12 mouse cellular contexts compared by ENCODE assay signal in the genomic region with DNA sequence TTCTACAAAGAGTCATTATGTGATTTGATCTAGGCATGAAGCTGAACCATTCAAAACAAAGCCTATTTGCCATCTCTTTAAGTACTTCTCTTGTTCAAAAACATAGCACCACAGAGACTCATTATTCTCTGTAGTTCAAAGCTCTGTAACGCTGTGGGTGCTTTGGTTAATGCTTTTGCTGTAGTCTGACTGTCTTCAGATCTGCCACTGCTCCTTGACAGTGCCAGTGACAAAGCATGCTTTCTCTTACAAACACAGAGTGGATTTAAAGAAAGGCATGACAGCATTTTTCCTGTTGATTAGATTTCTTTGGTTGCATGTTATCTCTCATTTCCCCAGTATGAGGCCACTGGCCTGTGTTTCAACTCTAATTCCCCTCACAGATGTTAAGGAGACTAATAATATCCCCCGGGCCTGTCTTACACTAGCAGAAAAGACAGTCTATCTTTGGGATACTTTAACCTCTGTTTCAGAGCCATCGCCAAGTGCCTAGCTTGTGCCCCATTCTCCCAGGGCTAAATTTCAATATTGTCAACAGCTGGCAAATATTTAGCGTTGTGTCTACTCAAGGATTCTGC.
DNase-seq lines count a peak whose midpoint lies in the region; ATAC-seq and TF ChIP-seq lines count a peak whose summit lies in the region.
"Had no signal": no experiment of that assay in that cellular context is flagged by ENCODE, and none has a peak within 500 bp of the region (broad histone marks: within the 10 kb centered on the region; RNA-seq: fewer than 3 reads in every experiment).

No protein-coding gene starts in this region.

- TF ChIP-seq CTCF in brain, embryonic 14.5 days (IDR thresholded peaks at IDR 0.05; ENCODE audit: borderline replicate concordance, extremely low read depth, insufficient read depth, insufficient read length), result no peak

- 12% methylated on average over 4 of the region's 4 CpGs for WGBS in heart, embryonic 12.5 days
- WGBS in forebrain, embryonic 14.5 days, result 28% methylated on average over 4 of the region's 4 CpGs
- 31% methylated on average over 4 of the region's 4 CpGs for WGBS in midbrain, embryonic 14.5 days

- H3K36me3 ChIP-seq in heart, embryonic 12.5 days, result no peaks in the 10 kb centered on the region
- no peaks in the 10 kb centered on the region for H3K36me3 ChIP-seq in forebrain, embryonic 14.5 days (ENCODE audit: control insufficient read depth, insufficient read depth, low read length)
- no peaks in the 10 kb centered on the region for H3K36me3 ChIP-seq in midbrain, embryonic 14.5 days (ENCODE audit: control insufficient read depth, insufficient read depth, low read length)
- H3K36me3 ChIP-seq: limb, embryonic 13.5 days had no signal

- H3K4me3 ChIP-seq in heart, embryonic 12.5 days, result no peak overlapping the region
- H3K4me3 ChIP-seq in forebrain, embryonic 14.5 days (ENCODE audit: low read depth, low read length), result no peak overlapping the region
- no peak overlapping the region for H3K4me3 ChIP-seq in midbrain, embryonic 14.5 days (replicated peaks; ENCODE audit: low read depth, low read length)
- H3K4me3 ChIP-seq: limb, embryonic 13.5 days had no signal

- H3K4me2 ChIP-seq in heart, embryonic 12.5 days, result no peak overlapping the region
- H3K4me2 ChIP-seq in forebrain, embryonic 14.5 days (ENCODE audit: low read length), result no peak overlapping the region
- no peak overlapping the region for H3K4me2 ChIP-seq in midbrain, embryonic 14.5 days (ENCODE audit: low read length)
- H3K4me2 ChIP-seq: limb, embryonic 13.5 days had no signal

- ATAC-seq in heart, embryonic 12.5 days (ENCODE audit: insufficient number of reproducible peaks, low FRiP score), result peak; percentile 80
- 0 out of 2 replicates have a peak, but pooled peaks have one; percentile 18 for ATAC-seq in forebrain, embryonic 14.5 days
- peak; percentile 40; the same call in 1 of the 2 replicates for ATAC-seq in midbrain, embryonic 14.5 days (ENCODE audit: low FRiP score, low TSS enrichment)
- ATAC-seq: intestine, embryonic 16.5 days; liver, postnatal 0 days had no signal

- H3K9ac ChIP-seq in heart, embryonic 12.5 days, result no peak overlapping the region
- H3K9ac ChIP-seq in forebrain, embryonic 14.5 days (ENCODE audit: low read length), result no peak overlapping the region
- H3K9ac ChIP-seq in midbrain, embryonic 14.5 days (replicated peaks; ENCODE audit: low read length), result no peak overlapping the region
- H3K9ac ChIP-seq: limb, embryonic 13.5 days; liver, postnatal 0 days had no signal

- no peaks in the 10 kb centered on the region for H3K27me3 ChIP-seq in heart, embryonic 12.5 days (replicated peaks)
- no peaks in the 10 kb centered on the region for H3K27me3 ChIP-seq in forebrain, embryonic 14.5 days (replicated peaks; ENCODE audit: control insufficient read depth, insufficient read depth, low read length)
- H3K27me3 ChIP-seq in midbrain, embryonic 14.5 days (ENCODE audit: control insufficient read depth, insufficient read depth, low read length), result no peaks in the 10 kb centered on the region
- H3K27me3 ChIP-seq: limb, embryonic 13.5 days had no signal

- H3K27ac ChIP-seq in heart, embryonic 12.5 days (ENCODE audit: poor library complexity, severe bottlenecking), result peak overlapping the region; percentile 66
- no peak overlapping the region for H3K27ac ChIP-seq in forebrain, embryonic 14.5 days (ENCODE audit: low read depth, low read length)
- peak overlapping the region; percentile 32; the same call in 1 of the 2 replicates for H3K27ac ChIP-seq in midbrain, embryonic 14.5 days (replicated peaks; ENCODE audit: low read depth, low read length)
- H3K27ac ChIP-seq: limb, embryonic 13.5 days had no signal

- no peak for TF ChIP-seq POLR2A in brain, embryonic 14.5 days (IDR thresholded peaks at IDR 0.05; ENCODE audit: borderline replicate concordance, extremely low read depth, insufficient read depth, insufficient read length, poor library complexity, severe bottlenecking)

- DNase-seq in heart, adult 11 months, result no peak
- peak; percentile 74 for DNase-seq in brain, embryonic 14.5 days (ENCODE audit: low read depth)
- peak; percentile 27 for DNase-seq in forebrain, embryonic 14.5 days (ENCODE audit: low spot score)
- peak; percentile 45 for DNase-seq in midbrain, embryonic 14.5 days
- no peak for DNase-seq in left cerebral cortex, adult 9 months (ENCODE audit: low spot score in 2 of 2)
- DNase-seq in gastrocnemius, adult 18-20 months (ENCODE audit: low spot score), result no peak
- DNase-seq: adrenal gland, postnatal 36 days; cerebellum, adult 11-12 months; liver, postnatal 0 days had no signal

- no peaks in the 10 kb centered on the region for H3K9me3 ChIP-seq in heart, embryonic 12.5 days (replicated peaks)
- H3K9me3 ChIP-seq in forebrain, embryonic 14.5 days (replicated peaks; ENCODE audit: control insufficient read depth, low read length), result no peaks in the 10 kb centered on the region
- H3K9me3 ChIP-seq in midbrain, embryonic 14.5 days (ENCODE audit: control insufficient read depth, low read length), result no peaks in the 10 kb centered on the region
- H3K9me3 ChIP-seq: limb, embryonic 13.5 days had no signal

- peaks cover 5% of the 10 kb centered on the region for H3K4me1 ChIP-seq in heart, embryonic 12.5 days (replicated peaks)
- H3K4me1 ChIP-seq in forebrain, embryonic 14.5 days (ENCODE audit: control insufficient read depth, insufficient read depth, low read length), result peaks cover 4% of the 10 kb centered on the region; the same call in 1 of the 2 replicates
- no peaks in the 10 kb centered on the region; the same call in 1 of the 2 replicates for H3K4me1 ChIP-seq in midbrain, embryonic 14.5 days (ENCODE audit: control insufficient read depth, insufficient read depth, low read length)
- H3K4me1 ChIP-seq: limb, embryonic 13.5 days had no signal

Comparison
In these comparisons a context has a peak if more than half of its experiments do, and no peak if none do; other contexts are left out.
1. ATAC-seq: peak in every context shown above with its lines; median percentile 80 in heart, embryonic 12.5 days; 40 in midbrain, embryonic 14.5 days; 18 in forebrain, embryonic 14.5 days.
2. DNase-seq: peak in brain, embryonic 14.5 days (single experiment), forebrain, embryonic 14.5 days (single experiment) and midbrain, embryonic 14.5 days (single experiment); none in heart, adult 11 months (single experiment), left cerebral cortex, adult 9 months (0 of 2) and gastrocnemius, adult 18-20 months (single experiment).